In the genomic region with DNA sequence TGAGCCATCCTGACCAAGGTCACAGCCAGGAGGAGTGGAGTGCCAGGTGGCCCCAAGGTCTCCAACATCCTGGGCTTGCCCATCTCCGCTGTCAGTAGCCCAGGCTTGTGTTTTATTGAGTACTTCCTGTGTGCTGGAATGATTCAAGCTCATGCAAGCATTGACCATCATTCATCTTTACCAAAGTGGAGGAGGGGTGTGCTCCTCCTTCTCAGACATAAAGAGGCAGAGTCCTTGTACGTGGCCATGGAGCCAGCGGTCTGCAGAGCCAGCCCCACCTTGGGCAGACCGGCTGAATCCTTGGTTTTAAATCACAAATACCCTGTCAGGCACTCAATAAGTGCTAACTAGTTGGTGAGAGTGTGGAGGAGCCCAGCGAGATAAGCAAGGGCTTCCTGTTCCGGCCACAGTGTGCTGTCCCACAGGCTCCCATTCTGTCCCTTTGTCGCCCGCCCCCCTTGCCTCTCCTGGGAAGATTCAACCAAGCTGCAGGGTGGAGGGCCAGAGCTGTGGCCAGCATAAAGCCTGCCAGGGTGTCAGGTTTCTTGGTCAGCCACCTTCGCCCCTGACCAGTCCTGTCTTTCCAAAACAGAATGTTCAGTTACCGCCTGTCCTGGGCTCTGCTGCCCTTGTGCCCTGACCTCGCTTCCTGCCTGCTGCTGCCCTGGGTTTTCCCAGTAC, we compare ENCODE assay signal across 8 mouse cellular contexts.
DNase-seq lines count a peak whose midpoint lies in the region; ATAC-seq and TF ChIP-seq lines count a peak whose summit lies in the region.

No protein-coding gene starts in this region.

- H3K4me3 ChIP-seq in heart, embryonic 16.5 days (ENCODE audit: low read length) = no peak overlapping the region
- H3K4me3 ChIP-seq in liver, adult 2 months (ENCODE audit: insufficient read depth, low read depth, low read length) = no peak overlapping the region

- H3K27ac ChIP-seq in heart, embryonic 16.5 days (ENCODE audit: low read length) = peak overlapping the region; percentile 37
- H3K27ac ChIP-seq in liver, adult 2 months (replicated peaks; ENCODE audit: insufficient read depth, low read depth, low read length) = peak overlapping the region; percentile 93

- 0 out of 2 replicates have a peak overlapping the region, but pooled peaks have one; percentile 7 for H3K4me2 ChIP-seq in heart, embryonic 16.5 days (ENCODE audit: low read depth, low read length)

- 27% methylated on average over 11 of the region's 11 CpGs for WGBS in heart, embryonic 16.5 days
- 26% methylated on average over 11 of the region's 11 CpGs for WGBS in liver, adult 2 months

- peak; percentile 75 for DNase-seq in 3T3-L1 (ENCODE audit: low read depth, low spot score)
- DNase-seq in embryo, embryonic 10 days (ENCODE audit: low spot score) = peak; percentile 81
- DNase-seq in liver, adult 2 months (ENCODE audit: extremely low read depth, low read depth, low spot score) = peak; percentile 87
- DNase-seq in thymus, postnatal 4 days = no peak
- DNase-seq in thymus, postnatal 14 days = no peak
- DNase-seq in urinary bladder, postnatal 10 days (ENCODE audit: low spot score) = no peak
- DNase-seq in cerebellum, postnatal 25 days = no peak

- no peaks in the 10 kb centered on the region for H3K27me3 ChIP-seq in heart, embryonic 16.5 days (ENCODE audit: control insufficient read depth, insufficient read depth, low read length)
- H3K27me3 ChIP-seq in liver, adult 2 months (ENCODE audit: control insufficient read depth, insufficient read depth, low read length) = no peaks in the 10 kb centered on the region

- peak overlapping the region; percentile 49 for H3K9ac ChIP-seq in heart, embryonic 16.5 days (ENCODE audit: low read length)
- H3K9ac ChIP-seq in liver, adult 2 months (ENCODE audit: low read depth, low read length) = peak overlapping the region; percentile 22

- H3K79me2 ChIP-seq in liver, adult 2 months (ENCODE audit: control insufficient read depth, insufficient read depth, low read length) = no peaks in the 10 kb centered on the region

- TF ChIP-seq POLR2A in liver, adult 2 months (IDR thresholded peaks at IDR 0.05; ENCODE audit: extremely low read depth, insufficient read depth, low read length) = no peak

- no peak for TF ChIP-seq CTCF in liver, adult 2 months (IDR thresholded peaks at IDR 0.05; ENCODE audit: low read depth, low read length)

- peaks cover 31% of the 10 kb centered on the region for H3K4me1 ChIP-seq in heart, embryonic 16.5 days (ENCODE audit: control insufficient read depth, insufficient read depth, low read length)
- H3K4me1 ChIP-seq in liver, adult 2 months (ENCODE audit: control insufficient read depth, insufficient read depth, low read length) = peaks cover 36% of the 10 kb centered on the region

- ATAC-seq in heart, embryonic 16.5 days (replicated peaks; ENCODE audit: extremely low read depth, insufficient read depth, low FRiP score) = 0 out of 2 replicates have a peak, but pooled peaks have one; percentile 12

- no peaks in the 10 kb centered on the region for H3K36me3 ChIP-seq in heart, embryonic 16.5 days (ENCODE audit: control insufficient read depth, insufficient read depth)
- no peaks in the 10 kb centered on the region for H3K36me3 ChIP-seq in liver, adult 2 months (ENCODE audit: control insufficient read depth, insufficient read depth, low read length)

- no peaks in the 10 kb centered on the region for H3K9me3 ChIP-seq in heart, embryonic 16.5 days (replicated peaks; ENCODE audit: control insufficient read depth, low read length)

Comparison
In these comparisons a context has a peak if more than half of its experiments do, and no peak if none do; other contexts are left out.
1. DNase-seq: peak in 3T3-L1 (single experiment), embryo, embryonic 10 days (single experiment) and liver, adult 2 months (single experiment); none in thymus, postnatal 4 days (single experiment), thymus, postnatal 14 days (single experiment), urinary bladder, postnatal 10 days (single experiment) and cerebellum, postnatal 25 days (0 of 2).